Mouse (Mus musculus) MEL (cell line): ENCODE data around the gene Mad2l2.

Source experiments
- CHD1 ChIP-seq: IDR thresholded peaks from 2 replicates; pipeline ENCODE4 v1.6.1; 2012; ENCODE audit warnings: low read depth, mild to moderate bottlenecking, inconsistent platforms, low read length, improper control_type of control experiment
- CTCF ChIP-seq, 3 experiments: IDR thresholded peaks in 2 of 3; conservative IDR thresholded peaks in 1 of 3; 2 replicates each; pipeline ENCODE4 v1.5.1; 2011 to 2012; ENCODE audit warnings: low read length in 3 of 3, low read depth in 2 of 3, mild to moderate bottlenecking in 2 of 3, improper control_type of control experiment in 1 of 3, inconsistent platforms in 1 of 3, mixed read lengths in 1 of 3, moderate library complexity in 1 of 3; ENCODE audit not compliant: control insufficient read depth in 1 of 3, insufficient read depth in 1 of 3, poor library complexity in 1 of 3, severe bottlenecking in 1 of 3
- EP300 ChIP-seq, 2 experiments: IDR thresholded peaks; 2 replicates each; pipeline ENCODE4 v1.6.1; 2011; ENCODE audit warnings: improper control_type of control experiment in 2 of 2, low read length in 2 of 2, low read depth in 1 of 2, mild to moderate bottlenecking in 1 of 2
- POLR2AphosphoS2 ChIP-seq: IDR thresholded peaks from 2 replicates; pipeline ENCODE4 v1.6.1; 2011; ENCODE audit warnings: low read length, improper control_type of control experiment
- RAD21 ChIP-seq: IDR thresholded peaks from 2 replicates; pipeline ENCODE4 v1.6.1; 2011; ENCODE audit warnings: mild to moderate bottlenecking, low read depth, low read length, improper control_type of control experiment
- USF1 ChIP-seq: IDR thresholded peaks from 2 replicates; pipeline ENCODE4 v1.6.1; 2014; ENCODE audit warnings: low read depth, mild to moderate bottlenecking, inconsistent platforms, low read length, improper control_type of control experiment, moderate library complexity
- ZMIZ1 ChIP-seq: IDR thresholded peaks from 2 replicates; pipeline ENCODE4 v1.6.1; 2012; ENCODE audit warnings: low read depth, mild to moderate bottlenecking, inconsistent platforms, low read length, improper control_type of control experiment, moderate library complexity
- ZNF384 ChIP-seq: IDR thresholded peaks from 2 replicates; pipeline ENCODE4 v1.6.1; 2012; ENCODE audit warnings: low read depth, mild to moderate bottlenecking, inconsistent platforms, low read length, improper control_type of control experiment

GRCm38 (mm10) chr4:148184564-148184963, 54.4 kb downstream of the Mad2l2 start:
- TF ChIP-seq ZMIZ1 = no peak
- no peak for TF ChIP-seq CHD1
- no peak for TF ChIP-seq RAD21
- TF ChIP-seq ZNF384 = no peak
- TF ChIP-seq CTCF (IDR thresholded peaks at IDR 0.05 in 2 of 3, conservative IDR thresholded peaks at IDR 0.05 in 1 of 3; ENCODE audit: control insufficient read depth in 1 of 3, insufficient read depth in 1 of 3, low read depth in 2 of 3, low read length in 3 of 3, poor library complexity in 1 of 3, severe bottlenecking in 1 of 3) = no peak
- no peak for TF ChIP-seq EP300 (IDR thresholded peaks at IDR 0.05; ENCODE audit: low read depth in 1 of 2, low read length in 2 of 2)
- TF ChIP-seq USF1 = no peak
- TF ChIP-seq POLR2AphosphoS2 = no peak
